Mouse (Mus musculus) spleen, adult 2 months (tissue): Measurements from ENCODE around the gene Amn.

Source experiments
- CTCF ChIP-seq: fragments of 200-500 bp; IDR thresholded peaks from 2 replicates; pipeline ENCODE4 v1.5.1; 2011; ENCODE audit warnings: mild to moderate bottlenecking, inconsistent platforms; ENCODE audit not compliant: insufficient read depth, insufficient read length, insufficient replicate concordance; ENCODE audit errors: extremely low read depth
- POLR2A ChIP-seq: fragments of 200-500 bp; IDR thresholded peaks from 2 replicates; pipeline ENCODE4 v1.6.1; 2011; ENCODE audit warnings: low read depth, low read length, inconsistent platforms

- TF ChIP-seq CTCF: no peak
- TF ChIP-seq POLR2A: no peak
Observed at GRCm38 (mm10) chr12:111283573-111283972, 12.7 kb downstream of the Amn start.
